Mouse (Mus musculus) lung, embryonic 16.5 days (tissue): ENCODE results near the gene Dohh. TPM values are rescaled to one million over a fixed set of nuclear protein-coding genes. Genes with fewer than 3 reads are reported as not detected.

Experiments
- ATAC-seq: fragments of 200-750 bp; cut with Nextera tagmentation; 2 replicates; pipeline ENCODE4 v1.8.0; 2017; ENCODE audit warnings: low read depth, mild to moderate bottlenecking, moderate library complexity
- H3K27ac ChIP-seq: fragments of 300-500 bp; sonication (generic); 2 replicates; pipeline ENCODE4 v1.5.1; 2014; ENCODE audit warnings: mild to moderate bottlenecking, control low read depth, low read length
- H3K27me3 ChIP-seq: fragments of 300-500 bp; sonication (generic); 2 replicates; pipeline ENCODE4 v1.6.1; 2014; ENCODE audit warnings: low read depth, low read length, mixed read lengths; ENCODE audit not compliant: control insufficient read depth, insufficient read depth
- H3K36me3 ChIP-seq: fragments of 300-500 bp; sonication (generic); 2 replicates; pipeline ENCODE4 v1.6.1; 2014; ENCODE audit warnings: low read length; ENCODE audit not compliant: control insufficient read depth, insufficient read depth
- H3K4me1 ChIP-seq: fragments of 300-500 bp; sonication (generic); replicated peaks from 2 replicates; pipeline ENCODE4 v1.6.1; 2014; ENCODE audit warnings: low read length, mixed read lengths; ENCODE audit not compliant: control insufficient read depth, insufficient read depth
- H3K4me2 ChIP-seq: fragments of 300-500 bp; sonication (generic); 2 replicates; pipeline ENCODE4 v1.6.1; 2014; ENCODE audit warnings: low read depth, low read length, control low read depth
- H3K4me3 ChIP-seq: fragments of 300-500 bp; sonication (generic); 2 replicates; pipeline ENCODE4 v1.5.1; 2014; ENCODE audit warnings: mild to moderate bottlenecking, low read length, control low read depth
- H3K9ac ChIP-seq: fragments of 300-500 bp; sonication (generic); 2 replicates; pipeline ENCODE4 v1.6.1; 2014; ENCODE audit warnings: low read length, control low read depth
- H3K9me3 ChIP-seq: fragments of 300-500 bp; sonication (generic); 2 replicates; pipeline ENCODE4 v1.6.1; 2016; ENCODE audit warnings: low read length; ENCODE audit not compliant: control insufficient read depth
- WGBS: fragments of 180-500 bp; shearing (Covaris S2); extraction: QIAGEN DNeasy Blood & Tissue Kit; methylation state at CpG from one replicate; pipeline ENCODE4 v1.1.7; 2014; 5-methylcytosine and 5-hydroxymethylcytosine counted together
- polyA plus RNA-seq: library from polyadenylated mRNA; unstranded; fragments of >200 nt; fragmentation: Nextera tagmentation; extraction: Ambion mirVana; gene quantifications from 2 replicates; pipeline ENCODE4 v1.2.1, GENCODE M21; 2015

Gene Dohh
- polyA plus RNA-seq, 1 experiment from 2014 or later = 71.4 TPM

DNA sequence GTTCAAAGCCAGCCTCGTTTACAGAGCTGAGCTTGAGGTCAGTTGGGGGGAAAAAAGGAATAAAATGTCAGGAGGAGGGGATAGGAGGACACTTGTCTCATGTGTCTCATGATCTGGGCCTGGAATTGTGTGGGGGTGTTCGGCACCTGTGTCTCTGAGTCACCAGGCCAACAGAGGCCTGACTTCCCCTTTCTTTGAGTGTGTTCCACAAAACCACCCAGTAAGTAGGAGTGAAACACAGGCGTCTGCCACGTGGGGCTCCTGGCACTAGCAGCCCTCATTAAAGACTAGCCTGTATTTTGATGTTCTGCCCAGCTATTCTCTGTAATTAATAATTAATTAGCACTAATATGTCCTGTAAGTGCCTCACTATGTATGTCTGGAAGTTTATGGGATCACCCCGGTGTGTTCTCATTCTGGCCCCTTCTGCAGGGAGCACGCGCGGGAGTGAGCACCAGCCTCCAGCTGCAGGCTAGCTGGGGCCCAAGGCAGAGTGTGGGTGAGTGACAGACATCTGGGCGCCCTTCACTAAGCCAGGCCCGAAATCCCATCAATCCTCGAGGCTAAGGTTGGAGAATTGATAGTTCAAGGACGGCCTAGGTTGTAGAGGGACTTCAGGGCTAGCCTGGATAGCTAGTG lies 27.8 kb upstream of the Dohh start:
- peaks cover 27% of the 10 kb centered on the region for H3K4me1 ChIP-seq
- no peak overlapping the region for H3K9ac ChIP-seq
- H3K27ac ChIP-seq = no peak overlapping the region
- no peak for ATAC-seq
- H3K27me3 ChIP-seq = no peaks in the 10 kb centered on the region
- no peaks in the 10 kb centered on the region for H3K9me3 ChIP-seq
- H3K4me3 ChIP-seq = no peak overlapping the region; the same call in 1 of the 2 replicates
- WGBS = 52% methylated on average over 12 of the region's 12 CpGs
- H3K4me2 ChIP-seq = peak overlapping the region; percentile 99
- H3K36me3 ChIP-seq = no peaks in the 10 kb centered on the region

DNA sequence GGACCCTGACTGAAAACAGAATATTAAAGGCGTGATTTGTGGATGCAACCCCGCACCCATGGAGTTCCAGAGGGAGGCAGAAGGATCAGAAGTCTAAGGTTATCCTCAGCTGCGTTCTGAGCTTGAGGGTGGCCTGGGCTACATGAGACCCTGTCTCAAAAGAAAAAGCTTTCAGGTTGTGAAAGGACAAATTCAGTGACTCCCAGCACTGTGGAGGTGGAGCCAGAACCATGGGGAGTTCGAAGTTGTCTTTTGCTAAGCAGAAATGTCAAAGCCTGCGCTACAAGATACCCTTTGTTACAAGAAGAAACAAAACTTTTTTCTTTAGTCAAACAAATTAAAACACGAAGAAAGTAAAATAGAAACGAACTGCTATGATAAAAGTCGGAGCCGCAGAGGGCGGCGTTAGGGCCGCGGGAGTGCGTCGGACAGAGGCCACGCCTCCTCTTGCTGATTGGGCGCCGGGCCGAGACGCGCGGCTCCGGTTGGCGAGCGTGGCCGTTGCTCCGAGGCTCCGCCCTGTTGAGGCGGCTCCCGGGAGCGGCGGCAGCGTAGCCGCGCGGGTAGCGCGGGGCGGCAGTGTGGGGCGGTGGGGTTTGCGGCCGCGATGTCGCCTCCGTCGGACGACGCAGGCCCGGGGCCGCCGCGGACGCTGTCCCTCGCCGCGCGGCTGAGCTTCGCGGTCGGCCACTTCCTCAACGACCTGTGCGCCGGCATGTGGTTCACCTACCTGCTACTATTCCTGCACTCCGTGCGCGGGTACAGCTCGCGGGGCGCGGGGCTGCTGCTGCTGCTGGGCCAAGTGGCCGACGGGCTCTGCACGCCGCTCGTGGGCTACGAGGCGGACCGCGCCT lies 27.0 kb upstream of the Dohh start, which contains the start of gene Mfsd12:
Mfsd12 (plus strand) TSS at position 501 of the 854 bp plus-strand sequence.
- Histone ChIP-seq H3K9ac (peak within 1 kb of the TSS; percentile 89), H3K9me3 (no peaks in the 10 kb centered on the region), H3K4me1 (peaks cover 26% of the 10 kb centered on the region), H3K4me2 (peak within 1 kb of the TSS; percentile 99), H3K36me3 (no peaks in the 10 kb centered on the region), H3K27ac (peak within 1 kb of the TSS; percentile 48), H3K4me3 (peak within 1 kb of the TSS; percentile 84), H3K27me3 (no peaks in the 10 kb centered on the region)
- 2% methylated on average over 77 of the region's 79 CpGs for WGBS
- ATAC-seq = peak; percentile 92

DNA sequence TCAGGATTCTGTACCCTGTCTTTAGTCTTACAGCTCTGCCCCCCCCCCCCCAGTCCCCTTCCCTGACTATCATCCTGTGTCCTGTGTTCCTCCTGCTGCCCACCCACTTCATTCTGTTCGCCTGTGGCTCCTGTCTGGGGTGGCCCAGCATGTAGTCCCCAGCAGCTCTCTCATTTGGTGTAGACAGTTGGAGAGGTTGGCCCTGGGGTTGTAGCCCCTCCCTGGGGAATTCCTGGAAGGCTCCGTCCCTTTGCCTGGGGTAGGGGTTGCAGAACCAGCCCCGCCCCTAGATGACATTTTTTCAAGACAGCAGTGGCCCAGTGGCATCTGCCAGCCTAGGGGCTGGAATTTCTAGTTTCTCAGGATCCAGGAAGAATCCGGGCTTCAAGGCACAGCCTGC lies 26.0 kb upstream of the Dohh start:
- 21% methylated on average over 4 of the region's 4 CpGs for WGBS
- Histone ChIP-seq H3K27ac (peak overlapping the region; percentile 48; the same call in 1 of the 2 replicates), H3K9ac (peak overlapping the region; percentile 89), H3K27me3 (no peaks in the 10 kb centered on the region; the same call in 1 of the 2 replicates), H3K9me3 (no peaks in the 10 kb centered on the region), H3K4me2 (peak overlapping the region; percentile 99), H3K4me1 (peaks cover 33% of the 10 kb centered on the region), H3K4me3 (peak overlapping the region; percentile 84), H3K36me3 (no peaks in the 10 kb centered on the region)
- ATAC-seq = no peak

DNA sequence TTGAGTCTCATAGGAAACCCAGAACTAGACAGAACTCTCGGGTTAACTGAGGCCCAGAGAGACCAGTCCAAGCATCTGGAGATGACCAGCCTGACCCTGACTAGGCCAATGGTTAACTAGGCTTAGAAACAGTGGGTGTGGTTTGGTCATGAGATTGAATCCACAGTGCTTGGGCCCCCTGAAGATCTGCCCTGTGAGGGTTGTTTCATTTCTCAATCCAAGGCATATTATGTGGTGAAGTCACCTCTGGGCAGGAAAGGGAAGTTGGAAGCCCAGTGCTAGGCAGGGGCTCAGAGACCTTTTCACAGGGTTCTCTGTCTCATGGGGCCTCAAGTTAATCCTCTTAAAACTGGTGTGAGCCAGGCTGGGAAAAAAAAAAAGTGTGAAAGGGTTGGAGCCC lies 25.4 kb upstream of the Dohh start:
- Histone ChIP-seq H3K4me2 (peak overlapping the region; percentile 99), H3K27me3 (peaks cover 5% of the 10 kb centered on the region; the same call in 1 of the 2 replicates), H3K36me3 (no peaks in the 10 kb centered on the region), H3K9ac (peak overlapping the region; percentile 27; the same call in 1 of the 2 replicates), H3K4me3 (peak overlapping the region; percentile 84), H3K27ac (peak overlapping the region; percentile 1; the same call in 1 of the 2 replicates), H3K4me1 (peaks cover 40% of the 10 kb centered on the region), H3K9me3 (no peaks in the 10 kb centered on the region)
- WGBS = 59% methylated on average over 1 of the region's 1 CpGs
- ATAC-seq = no peak

DNA sequence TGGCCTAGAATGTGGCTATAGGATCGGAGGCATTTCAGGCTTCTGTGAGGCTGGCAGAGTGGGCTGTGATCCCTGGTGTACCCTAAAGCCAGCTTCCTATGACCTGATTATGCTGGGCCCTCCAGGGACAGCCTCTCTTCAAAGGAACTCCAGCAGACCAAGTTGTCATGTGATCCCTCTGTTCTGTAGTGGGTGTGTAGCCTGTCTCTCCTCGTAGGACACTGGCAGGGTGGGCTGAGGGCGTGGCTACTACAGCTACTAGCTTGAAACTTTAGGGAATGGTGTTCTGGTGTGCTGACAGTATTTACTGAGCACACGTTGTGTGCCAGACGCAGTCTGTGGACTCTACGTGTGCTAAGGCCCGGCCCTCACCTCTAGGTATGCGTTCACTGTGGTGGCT lies 23.5 kb upstream of the Dohh start:
- H3K27me3 ChIP-seq = peaks cover 6% of the 10 kb centered on the region
- no peak for ATAC-seq
- WGBS = 58% methylated on average over 8 of the region's 8 CpGs
- H3K9me3 ChIP-seq = no peaks in the 10 kb centered on the region
- peak overlapping the region; percentile 67 for H3K27ac ChIP-seq
- H3K9ac ChIP-seq = peak overlapping the region; percentile 49
- no peak overlapping the region for H3K4me3 ChIP-seq
- H3K4me2 ChIP-seq = no peak overlapping the region
- H3K36me3 ChIP-seq = no peaks in the 10 kb centered on the region
- peaks cover 58% of the 10 kb centered on the region for H3K4me1 ChIP-seq

DNA sequence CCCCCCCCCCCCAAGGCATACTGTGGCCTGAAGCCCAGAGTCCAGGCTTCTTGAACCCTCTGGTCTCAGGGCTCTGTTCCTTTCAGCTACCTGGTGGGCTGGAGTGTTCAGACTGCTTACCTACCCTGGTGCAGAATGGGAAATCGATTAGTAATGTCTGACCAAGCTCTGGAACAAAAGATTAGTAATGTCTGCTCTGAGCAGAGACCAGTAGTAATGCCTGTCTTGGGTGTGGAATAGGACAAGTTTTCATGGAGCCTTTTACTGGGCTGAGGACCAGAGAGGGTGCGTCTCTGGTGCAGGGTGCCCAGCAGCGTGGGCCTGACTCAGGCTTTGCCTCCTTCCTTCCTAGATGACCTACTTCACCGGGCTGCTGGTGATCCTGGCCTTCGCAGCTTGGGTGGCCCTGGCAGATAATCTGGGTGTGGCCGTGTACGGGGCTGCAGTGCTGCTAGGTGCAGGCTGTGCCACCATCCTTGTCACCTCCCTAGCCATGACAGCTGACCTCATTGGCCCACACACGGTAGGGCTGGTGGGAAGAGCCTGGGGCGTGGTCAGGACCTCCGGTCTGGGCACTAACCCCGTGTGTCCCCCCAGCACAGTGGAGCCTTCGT lies 21.8 kb upstream of the Dohh start:
- H3K4me2 ChIP-seq = peak overlapping the region; percentile 60
- no peaks in the 10 kb centered on the region for H3K9me3 ChIP-seq
- peak overlapping the region; percentile 90 for H3K27ac ChIP-seq
- 51% methylated on average over 12 of the region's 12 CpGs for WGBS
- ATAC-seq = peak; percentile 8
- H3K4me1 ChIP-seq = peaks cover 62% of the 10 kb centered on the region
- H3K27me3 ChIP-seq = peaks cover 6% of the 10 kb centered on the region
- no peak overlapping the region for H3K4me3 ChIP-seq
- peaks cover 8% of the 10 kb centered on the region for H3K36me3 ChIP-seq
- H3K9ac ChIP-seq = peak overlapping the region; percentile 49

DNA sequence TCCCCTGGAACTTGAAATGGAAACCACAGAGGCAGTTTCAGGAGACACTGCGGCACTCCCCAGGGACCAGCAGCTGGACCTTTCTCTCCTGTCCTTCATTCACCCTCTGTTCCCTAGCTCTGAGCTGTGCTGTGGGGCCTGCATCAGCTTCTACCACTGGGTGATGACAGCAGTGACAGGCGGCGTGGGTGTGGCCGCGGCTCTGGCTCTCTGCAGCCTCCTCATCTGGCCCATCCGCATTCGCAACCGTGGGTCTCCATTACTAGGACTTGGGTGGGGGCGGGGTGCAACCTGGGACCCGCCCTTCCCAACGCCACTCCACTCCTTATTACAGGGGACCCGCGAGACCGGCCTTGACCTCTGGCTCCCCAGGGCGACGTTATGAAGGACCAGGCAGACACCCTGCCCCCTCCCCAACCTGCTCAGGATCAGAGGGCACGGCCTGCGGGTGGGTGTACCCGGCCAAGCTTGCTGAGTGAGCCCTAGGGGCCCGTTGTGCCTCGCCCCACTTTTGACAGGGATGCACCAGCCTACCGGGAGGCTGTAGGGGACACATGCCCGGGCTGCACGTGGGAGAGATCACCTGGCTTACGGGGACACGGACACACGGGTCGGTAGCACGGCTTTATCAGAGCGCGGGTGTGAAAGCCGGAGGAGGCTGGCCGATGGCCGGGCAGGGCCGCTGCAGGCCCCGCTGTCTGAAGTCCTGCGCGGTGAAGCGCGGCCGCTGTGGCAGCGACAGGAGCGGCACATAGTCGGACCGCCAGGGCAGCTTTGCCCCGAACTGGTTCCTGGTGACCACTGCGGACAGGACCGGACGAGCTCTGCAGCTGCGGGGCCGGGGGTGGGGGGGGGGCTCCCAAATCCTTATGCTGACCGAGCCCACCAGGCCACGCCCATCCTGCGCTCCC lies 20.5 kb upstream of the Dohh start:
- WGBS = 11% methylated on average over 54 of the region's 54 CpGs
- ATAC-seq = 0 out of 2 replicates have a peak, but pooled peaks have one; percentile 6
- H3K9me3 ChIP-seq = no peaks in the 10 kb centered on the region
- H3K4me2 ChIP-seq = peak overlapping the region; percentile 60
- peaks cover 6% of the 10 kb centered on the region for H3K27me3 ChIP-seq
- H3K4me1 ChIP-seq = peaks cover 53% of the 10 kb centered on the region
- peaks cover 20% of the 10 kb centered on the region for H3K36me3 ChIP-seq
- H3K27ac ChIP-seq = peak overlapping the region; percentile 90
- H3K9ac ChIP-seq = peak overlapping the region; percentile 64
- H3K4me3 ChIP-seq = peak overlapping the region; percentile 34

DNA sequence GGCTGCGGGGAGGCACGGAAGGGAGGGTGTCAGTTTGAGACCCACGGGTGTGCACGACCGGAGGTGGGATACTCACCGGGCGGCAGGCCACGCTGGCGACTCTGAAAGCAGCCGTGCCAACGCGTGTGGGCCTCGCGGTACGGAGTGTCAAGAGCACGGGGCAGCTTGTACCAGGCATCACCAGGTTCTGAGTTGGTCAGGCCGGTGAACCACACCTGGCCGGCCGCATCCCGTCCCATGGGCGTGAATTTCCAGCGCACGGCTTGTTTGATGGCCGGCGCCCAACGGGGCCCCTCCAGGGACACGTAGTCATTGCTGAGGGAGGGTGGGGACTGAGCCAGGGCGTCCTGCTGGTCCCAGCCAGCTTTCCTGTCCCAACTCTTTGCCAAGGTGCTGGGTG lies 19.6 kb upstream of the Dohh start:
- peak overlapping the region; percentile 37; the same call in 1 of the 2 replicates for H3K27ac ChIP-seq
- H3K4me3 ChIP-seq = peak overlapping the region; percentile 34
- H3K4me1 ChIP-seq = peaks cover 45% of the 10 kb centered on the region

More for the DNA sequence above, 19.6 kb upstream of the Dohh start:
- peaks cover 6% of the 10 kb centered on the region for H3K27me3 ChIP-seq
- WGBS = 9% methylated on average over 28 of the region's 28 CpGs
- peaks cover 29% of the 10 kb centered on the region for H3K36me3 ChIP-seq
- ATAC-seq = peak; percentile 1; the same call in 1 of the 2 replicates
- peak overlapping the region; percentile 64 for H3K9ac ChIP-seq
- H3K9me3 ChIP-seq = no peaks in the 10 kb centered on the region
- H3K4me2 ChIP-seq = peak overlapping the region; percentile 60
